Mouse (Mus musculus): ENCODE results near the gene Ecd.
"Not testable (repeated sequence)": the region's sequence is repeated elsewhere in the genome, so short reads cannot be mapped to it uniquely, and the experiment has no call there.

Gene Ecd

DNA sequence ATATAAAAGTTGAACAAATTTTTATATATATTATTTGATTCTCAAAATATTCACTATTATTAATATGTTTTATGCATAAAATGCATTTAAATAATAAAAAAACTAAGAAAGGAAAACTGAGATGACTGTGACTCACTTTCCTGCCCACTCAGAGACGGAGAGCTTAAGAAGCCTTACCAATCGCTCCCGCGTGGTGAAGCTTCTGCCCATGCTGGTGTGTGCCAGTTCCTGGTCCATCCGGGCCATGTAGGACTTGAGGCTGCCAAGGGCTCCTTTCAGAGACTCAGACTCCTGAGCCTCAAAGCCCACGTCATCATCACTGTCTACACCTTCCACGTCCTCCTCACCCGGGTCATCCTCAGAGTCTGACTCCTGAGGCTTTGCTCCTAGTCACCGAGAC lies 23.7 kb downstream of the Ecd start:
- no peak for DNase-seq

DNA sequence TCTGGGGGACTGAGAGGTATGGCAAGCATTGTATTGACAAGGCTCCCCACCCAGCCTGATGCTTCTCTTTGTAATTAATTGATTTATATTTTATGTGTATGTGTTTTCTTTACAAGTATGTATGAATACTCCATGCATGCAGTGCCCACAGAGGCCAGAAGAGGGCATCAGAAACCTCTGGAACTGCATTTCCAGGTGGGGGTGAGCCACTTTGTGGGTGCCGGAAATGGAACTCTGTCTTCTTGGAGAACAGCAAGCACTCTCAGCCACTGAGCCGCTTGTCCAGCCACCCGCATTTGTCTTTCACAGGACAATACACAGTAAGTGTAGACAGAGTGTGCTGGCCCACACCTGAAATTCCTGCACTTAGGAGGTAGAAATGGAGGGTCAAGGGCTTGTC lies 28.5 kb downstream of the Ecd start:
- peak; percentile 39 for DNase-seq

DNA sequence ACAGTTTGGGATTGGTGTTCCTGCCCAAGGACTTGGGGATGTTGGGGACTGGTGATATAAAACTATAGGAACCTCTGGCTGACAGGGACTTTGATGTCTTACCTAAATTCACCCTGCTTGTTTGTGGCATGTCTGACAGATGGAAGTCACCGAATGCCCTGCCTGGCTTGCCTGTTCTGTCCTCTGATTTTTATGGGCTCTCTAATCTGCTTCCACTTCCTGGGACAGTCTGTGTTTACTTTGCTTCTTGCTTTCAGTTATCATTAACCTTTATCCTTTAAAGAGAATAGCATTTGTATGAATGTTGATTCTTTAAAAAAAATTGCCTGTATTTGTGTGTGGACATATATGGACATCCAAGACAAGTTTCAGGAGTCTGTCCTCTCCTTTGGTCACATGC lies 32.8 kb downstream of the Ecd start:
- DNase-seq = no peak

DNA sequence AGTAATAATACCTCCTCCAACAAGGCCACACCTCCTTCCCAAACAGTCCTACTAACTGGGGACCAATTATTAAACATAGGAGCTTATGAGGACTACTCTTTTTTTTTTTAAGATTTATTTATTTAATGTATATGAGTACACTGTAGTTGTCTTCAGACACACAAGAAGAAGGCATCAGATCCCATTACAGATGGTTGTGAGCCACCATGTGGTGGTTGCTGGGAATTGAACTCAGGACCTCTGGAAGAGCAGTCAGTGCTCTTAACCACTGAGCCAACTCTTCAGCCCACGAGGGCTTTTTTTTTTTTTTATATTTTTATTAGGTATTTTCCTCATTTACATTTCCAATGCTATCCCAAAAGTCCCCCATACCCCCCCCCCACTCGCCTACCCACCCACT lies 42.8 kb downstream of the Ecd start:
- not testable (repeated sequence) for DNase-seq

DNA sequence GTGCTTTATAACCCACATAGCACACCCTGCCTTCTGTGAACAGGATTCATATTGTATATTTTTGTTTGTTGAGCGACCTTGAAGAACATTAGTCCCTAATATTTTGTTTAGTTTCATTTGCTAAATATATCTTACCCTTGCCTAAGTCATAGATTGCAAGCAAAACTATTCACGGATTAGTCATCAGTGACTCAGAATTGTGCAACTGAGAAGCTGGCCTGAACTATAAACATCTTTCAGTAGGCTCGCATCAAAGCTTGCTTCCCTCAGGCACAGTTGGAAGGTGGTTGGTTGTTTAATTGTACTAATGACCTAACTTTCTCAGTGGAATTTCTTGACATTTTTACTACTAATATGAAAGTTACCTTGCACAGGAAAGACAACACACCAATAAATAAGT lies 49.8 kb downstream of the Ecd start:
- DNase-seq = no peak

DNA sequence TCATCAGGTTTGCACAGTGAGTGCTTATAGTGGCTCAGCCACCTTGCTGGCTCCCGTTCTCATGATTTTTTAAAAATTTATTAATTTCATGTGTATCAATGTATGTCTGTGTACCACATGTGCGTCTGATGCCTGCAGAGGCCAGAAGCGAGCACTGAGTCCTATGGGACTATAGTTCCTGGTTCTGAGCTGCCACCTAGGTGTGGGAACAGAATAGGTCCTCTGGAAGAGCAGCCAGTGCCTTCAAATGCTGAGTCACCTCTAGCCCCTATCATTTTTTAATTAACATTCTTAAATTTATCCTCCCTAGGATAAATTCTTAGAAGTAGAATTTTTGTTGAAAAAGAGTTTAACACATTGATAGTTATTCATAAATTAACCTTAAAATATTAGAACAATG lies 50.3 kb downstream of the Ecd start:
- DNase-seq = no peak

DNA sequence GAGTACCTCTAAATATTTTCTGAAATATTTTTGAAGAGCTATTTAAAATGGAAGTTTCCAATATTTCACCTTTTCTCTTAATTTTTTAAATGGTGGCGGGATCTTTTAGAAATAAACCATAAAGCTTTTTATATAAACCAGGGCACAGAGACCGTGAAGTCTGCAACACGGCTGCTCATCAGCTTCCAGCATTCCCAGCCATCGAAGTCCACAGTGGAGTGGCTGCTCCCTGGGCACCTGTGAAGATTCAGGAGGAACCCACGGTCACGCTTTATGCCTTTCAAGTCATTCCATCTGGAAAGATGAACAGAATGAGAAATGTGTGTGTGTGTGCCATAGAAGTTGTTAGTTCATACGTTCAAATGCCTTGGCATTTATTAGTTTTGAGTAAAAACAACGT lies 53.0 kb downstream of the Ecd start:
- no peak for DNase-seq

DNA sequence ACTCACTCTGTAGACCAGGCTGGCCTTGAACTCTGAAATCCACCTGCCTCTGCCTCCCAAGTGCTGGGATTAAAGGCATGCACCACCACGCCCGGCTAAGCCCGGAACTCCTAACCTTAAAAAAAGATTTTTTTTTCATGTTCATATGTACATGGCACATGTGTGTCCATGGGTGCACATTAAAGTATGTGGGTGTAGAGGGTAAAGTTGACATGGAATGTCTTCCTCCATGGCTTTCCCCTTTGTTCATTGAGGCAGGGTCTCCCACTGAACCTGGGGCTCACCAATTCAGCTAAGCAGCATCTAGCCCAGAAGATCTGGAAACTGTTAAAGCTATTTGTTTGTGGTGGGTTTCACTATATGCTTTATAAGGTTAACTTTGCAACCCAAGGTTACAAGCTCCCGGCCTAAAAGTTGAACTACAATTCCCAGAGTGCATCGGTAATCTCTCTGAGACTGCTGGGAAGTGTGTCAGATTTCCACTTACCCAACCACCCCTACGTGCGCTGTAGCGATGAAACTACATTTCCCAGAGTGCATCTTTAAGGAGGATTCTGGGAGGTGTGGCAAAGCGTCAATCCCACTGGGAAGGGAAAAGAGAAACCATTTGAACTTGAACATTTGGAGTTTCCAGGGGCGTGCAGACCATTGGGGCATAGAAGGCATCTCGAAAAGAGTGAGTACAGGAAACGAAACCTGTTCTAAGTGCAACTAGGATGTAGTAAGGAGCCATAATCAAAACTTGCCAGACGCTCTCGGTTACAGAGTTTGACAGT lies 53.6 kb downstream of the Ecd start, which contains the start of gene Nudt13:
TSS of gene Nudt13 (plus strand) at position 581 of the 776 bp plus-strand sequence.
- DNase-seq = peak; percentile 96

DNA sequence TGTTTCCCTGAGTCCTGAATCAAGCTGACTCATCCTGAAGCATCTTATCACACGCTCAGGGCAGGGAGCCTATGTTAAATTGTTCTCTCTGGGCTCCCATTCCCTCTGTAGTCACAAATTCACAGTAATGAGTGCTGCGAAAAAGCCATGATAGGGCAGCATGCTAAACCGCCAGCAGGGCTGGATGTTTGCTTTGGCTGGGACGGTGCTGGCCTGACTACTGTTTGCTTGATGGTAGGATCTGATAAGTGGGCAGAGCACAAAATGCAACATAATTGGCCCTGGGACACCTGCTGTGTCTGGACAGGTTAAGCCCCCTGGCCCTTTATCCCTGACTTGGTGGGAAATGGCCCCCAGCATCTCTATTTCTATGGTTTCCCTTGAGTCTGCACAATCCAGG lies 56.5 kb downstream of the Ecd start:
- no peak for DNase-seq
